Mouse (Mus musculus): Measurements from ENCODE around the gene Rhox4a2.
"Not testable (repeated sequence)": the region's sequence is repeated elsewhere in the genome, so short reads cannot be mapped to it uniquely, and the experiment has no call there.

DNA sequence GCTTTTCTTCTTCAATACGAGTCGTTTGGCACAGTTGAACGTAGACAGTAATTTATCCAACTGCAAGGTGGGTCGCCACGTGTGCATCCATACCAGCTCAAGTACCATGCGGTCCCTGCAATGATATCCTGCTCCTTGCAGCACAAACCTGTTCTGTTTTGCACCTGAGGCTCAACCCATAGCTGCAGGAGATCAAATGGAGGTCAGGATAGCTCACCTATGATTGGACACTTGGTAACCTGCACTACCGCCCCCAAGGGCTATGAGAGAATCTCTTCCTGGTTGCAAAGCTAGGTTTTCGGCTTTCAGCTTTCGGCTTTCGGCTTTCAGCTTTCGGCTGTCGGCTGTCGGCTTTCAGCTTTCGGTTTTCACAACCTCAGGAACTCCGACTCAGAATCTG, 41.5 kb downstream of the Rhox4a2 start, which contains the start of gene Rhox4b:
- TF ChIP-seq GATA1, TAL1 (IDR thresholded peaks at IDR 0.05; ENCODE audit: low read length): not testable (repeated sequence)
